Mouse (Mus musculus) embryonic fibroblast, embryonic 13.5 days (primary cell): Measurements from ENCODE around the gene Mafg.

Experiments used
- CTCF ChIP-seq: IDR thresholded peaks from 2 replicates; pipeline ENCODE4 v1.5.1; 2011; ENCODE audit warnings: mild to moderate bottlenecking, control low read depth, low read length, moderate library complexity, borderline replicate concordance; ENCODE audit not compliant: insufficient read depth
- POLR2A ChIP-seq: IDR thresholded peaks from 2 replicates; pipeline ENCODE4 v1.6.1; 2011; ENCODE audit warnings: low read depth, mild to moderate bottlenecking, control low read depth, low read length, moderate library complexity

DNA sequence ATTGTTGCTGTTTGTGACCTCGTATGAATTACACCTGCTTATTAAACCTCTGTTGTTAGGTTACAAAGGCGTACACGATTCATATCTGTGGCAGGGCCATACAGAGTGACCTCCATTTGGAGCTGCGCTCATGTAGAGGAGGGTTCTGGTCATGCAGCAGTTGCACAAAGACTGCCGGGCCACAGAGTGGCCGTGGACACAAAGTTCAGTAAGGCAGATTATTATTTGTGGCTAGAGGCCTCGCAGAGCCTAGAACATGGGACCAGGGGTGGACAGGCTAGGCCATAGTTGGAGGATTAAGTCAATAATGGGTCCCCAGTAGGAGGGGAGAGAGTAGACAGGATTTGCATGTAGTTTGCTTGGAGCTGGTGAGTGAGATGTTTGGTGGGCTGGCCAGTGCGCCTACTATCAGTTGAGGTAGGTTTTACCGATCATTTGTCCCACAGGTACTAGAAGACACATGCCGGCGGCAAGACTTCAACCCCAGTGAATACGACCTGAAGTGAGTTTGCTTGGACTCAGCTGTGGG lies 40.3 kb upstream of the Mafg start:
- TF ChIP-seq CTCF = no peak
- TF ChIP-seq POLR2A = no peak; the same call in 1 of the 2 replicates
